Mouse (Mus musculus) cerebellum, adult 2 months (tissue): Measurements from ENCODE around the gene Il27ra.

Experiments
- CTCF ChIP-seq: fragments of 200-500 bp; IDR thresholded peaks from 2 replicates; pipeline ENCODE4 v1.5.1; 2011; ENCODE audit warnings: low read depth, mild to moderate bottlenecking, control low read depth, low read length, moderate library complexity, borderline replicate concordance; ENCODE audit not compliant: insufficient read depth
- POLR2A ChIP-seq: fragments of 200-500 bp; IDR thresholded peaks from 2 replicates; pipeline ENCODE4 v1.6.1; 2011; ENCODE audit warnings: low read length, control low read depth, borderline replicate concordance; ENCODE audit not compliant: insufficient read depth

DNA sequence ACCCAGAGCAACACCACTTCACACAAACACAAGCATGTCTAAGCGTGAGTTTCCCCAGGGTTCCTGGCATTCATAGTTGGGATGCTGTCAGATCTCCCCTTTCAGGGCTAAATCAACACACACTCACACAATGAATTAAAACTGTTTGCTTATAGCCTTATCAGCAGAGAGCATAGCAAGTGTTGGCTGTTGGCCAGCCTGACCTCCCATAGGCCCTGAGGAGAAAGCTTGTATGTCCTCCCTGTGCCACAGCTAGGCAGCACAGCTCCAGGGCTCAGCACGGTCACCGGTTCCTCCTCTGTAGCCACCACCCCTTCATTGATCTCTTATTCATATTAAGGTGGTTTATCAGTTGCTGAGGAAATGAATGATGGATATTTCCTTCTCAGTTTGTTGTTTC is 10.4 kb upstream of the Il27ra start:
- TF ChIP-seq CTCF (no peak), POLR2A (no peak)
